Mouse (Mus musculus) 3T3-L1 (cell line): ENCODE data around the gene Tm2d1.

Experiments used
- DNase-seq: peaks from one replicate; pipeline ENCODE4 v3.0.0-alpha.2; 2015; ENCODE audit warnings: low read depth, low spot score

Gene Tm2d1

GRCm38 (mm10) chr4:98321371-98322111 is 61.6 kb downstream of the Tm2d1 start:
- no peak for DNase-seq

- peak; percentile 85 for DNase-seq
Observed at GRCm38 (mm10) chr4:98318769-98319168, 64.3 kb downstream of the Tm2d1 start.

GRCm38 (mm10) chr4:98317149-98317548 is 66.0 kb downstream of the Tm2d1 start:
- no peak for DNase-seq
